Mouse (Mus musculus) liver, embryonic 14.5 days (tissue): Measurements from ENCODE around the gene Brsk1. TPM values are rescaled to one million over a fixed set of nuclear protein-coding genes. Genes with fewer than 3 reads are reported as not detected.

Experiments
- ATAC-seq: fragments of 200-750 bp; cut with Nextera tagmentation; 2 replicates; pipeline ENCODE4 v1.8.0; 2017; ENCODE audit warnings: moderate number of reproducible peaks, mild to moderate bottlenecking, moderate library complexity; ENCODE audit not compliant: insufficient read depth
- DNase-seq, 3 experiments: peaks; one replicate each; pipeline ENCODE4 v3.0.0-alpha.2; 2012 to 2013; ENCODE audit warnings: low read depth in 3 of 3, low spot score in 3 of 3
- H3K27ac ChIP-seq: fragments of 300-500 bp; sonication (generic); 2 replicates; pipeline ENCODE4 v1.5.1; 2014; ENCODE audit warnings: moderate library complexity, mild to moderate bottlenecking, control low read depth, inconsistent platforms
- H3K27me3 ChIP-seq: fragments of 300-500 bp; sonication (generic); 2 replicates; pipeline ENCODE4 v1.6.1; 2014; ENCODE audit warnings: mild to moderate bottlenecking, low read length, moderate library complexity; ENCODE audit not compliant: control insufficient read depth, insufficient read depth
- H3K36me3 ChIP-seq: fragments of 300-500 bp; sonication (generic); replicated peaks from 2 replicates; pipeline ENCODE4 v1.6.1; 2014; ENCODE audit warnings: low read depth; ENCODE audit not compliant: control insufficient read depth, insufficient read depth
- H3K4me1 ChIP-seq, 2 experiments: fragments of 200-500 bp in 1 of 2; fragments of 300-500 bp in 1 of 2; sonication (generic) in 1 of 2; replicated peaks; 2 replicates each; pipeline ENCODE4 v1.6.1; 2012 to 2014; ENCODE audit warnings: antibody characterized with exemption in 1 of 2, inconsistent platforms in 1 of 2, low read length in 1 of 2; ENCODE audit not compliant: control insufficient read depth in 2 of 2, insufficient read depth in 2 of 2
- H3K4me2 ChIP-seq: fragments of 300-500 bp; sonication (generic); 2 replicates; pipeline ENCODE4 v1.6.1; 2014; ENCODE audit warnings: low read depth, mild to moderate bottlenecking, control low read depth, moderate library complexity
- H3K4me3 ChIP-seq, 2 experiments: fragments of 200-500 bp in 1 of 2; fragments of 300-500 bp in 1 of 2; sonication (generic) in 1 of 2; 2 replicates each; pipeline ENCODE4 v1.5.1; 2012 to 2014; ENCODE audit warnings: low read depth in 2 of 2, low read length in 2 of 2, mild to moderate bottlenecking in 2 of 2, control low read depth in 1 of 2, inconsistent platforms in 1 of 2, moderate library complexity in 1 of 2; ENCODE audit not compliant: insufficient read depth in 1 of 2
- H3K9ac ChIP-seq: fragments of 300-500 bp; sonication (generic); replicated peaks from 2 replicates; pipeline ENCODE4 v1.6.1; 2014; ENCODE audit warnings: mild to moderate bottlenecking, control low read depth, moderate library complexity
- H3K9me3 ChIP-seq: fragments of 300-500 bp; sonication (generic); 2 replicates; pipeline ENCODE4 v1.6.1; 2016; ENCODE audit warnings: low read length, mixed read lengths; ENCODE audit not compliant: control insufficient read depth
- CTCF ChIP-seq: IDR thresholded peaks from 2 replicates; pipeline ENCODE4 v1.5.1; 2016; ENCODE audit warnings: antibody characterized with exemption, low read depth, control low read depth
- EP300 ChIP-seq: IDR thresholded peaks from 2 replicates; pipeline ENCODE4 v1.6.1; 2016; ENCODE audit warnings: antibody characterized with exemption, low read depth
- WGBS: fragments of 180-500 bp; shearing (Covaris S2); extraction: QIAGEN DNeasy Blood & Tissue Kit; methylation state at CpG from one replicate; pipeline ENCODE4 v1.1.7; 2014; ENCODE audit not compliant: insufficient replicate concordance; 5-methylcytosine and 5-hydroxymethylcytosine counted together
- polyA plus RNA-seq, 2 experiments: library from polyadenylated mRNA; depleted of rRNA in 1 of 2; stranded (reverse) in 1 of 2; unstranded in 1 of 2; fragments of >200 nt; fragmentation: Nextera tagmentation in 1 of 2; extraction: Ambion mirVana in 1 of 2; gene quantifications; 2 replicates each; pipeline versions ENCODE4 v1.2.1 to v1.2.3; 2012 to 2014

Gene Brsk1
- polyA plus RNA-seq, 2 experiments: 0.39 TPM; not detected in 1

- Histone ChIP-seq H3K4me2 (no peak overlapping the region), H3K36me3 (peaks cover 3% of the 10 kb centered on the region; the same call in 1 of the 2 replicates), H3K27me3 (no peaks in the 10 kb centered on the region), H3K9ac (no peak overlapping the region), H3K27ac (no peak overlapping the region), H3K9me3 (no peaks in the 10 kb centered on the region), H3K4me1 (peaks cover 0 to 4% of the 10 kb centered on the region in 2 experiments; a peak in 1 of 4 replicates), H3K4me3 (no peak overlapping the region)
- no peak for ATAC-seq
- no peak for DNase-seq
- 69% methylated on average over 8 of the region's 8 CpGs for WGBS
- no peak for TF ChIP-seq EP300
- TF ChIP-seq CTCF: no peak
These were observed 27.2 kb upstream of the Brsk1 start for GRCm38 (mm10) chr7:4663179-4663578.

DNA sequence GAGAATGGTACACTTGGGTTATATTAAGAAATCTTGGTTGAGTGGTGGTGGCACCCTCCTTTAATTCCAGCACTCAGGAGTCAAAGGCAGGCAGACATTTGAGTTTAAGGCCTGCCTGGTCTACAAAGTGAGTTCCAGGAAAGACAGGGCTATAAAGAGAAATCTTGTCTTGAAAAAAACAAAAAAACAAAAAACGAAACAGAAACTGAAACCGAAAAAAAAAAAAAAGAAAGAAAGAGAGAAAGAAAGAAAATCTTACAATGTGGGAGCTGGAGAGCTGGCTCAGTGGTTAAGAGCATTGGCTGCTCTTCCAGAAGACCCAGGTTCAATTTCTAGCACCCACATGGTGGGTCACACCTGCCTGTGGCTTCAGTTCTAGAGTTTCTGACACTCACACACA lies 26.7 kb upstream of the Brsk1 start:
- no peaks in the 10 kb centered on the region for H3K27me3 ChIP-seq
- no peaks in the 10 kb centered on the region for H3K9me3 ChIP-seq
- no peak overlapping the region for H3K4me3 ChIP-seq
- no peak for DNase-seq
- H3K4me2 ChIP-seq: no peak overlapping the region
- no peak overlapping the region for H3K27ac ChIP-seq
- H3K4me1 ChIP-seq: peaks cover 0 to 4% of the 10 kb centered on the region in 2 experiments; a peak in 1 of 4 replicates
- peaks cover 3% of the 10 kb centered on the region; the same call in 1 of the 2 replicates for H3K36me3 ChIP-seq
- no peak overlapping the region for H3K9ac ChIP-seq
- 72% methylated on average over 2 of the region's 2 CpGs for WGBS
- TF ChIP-seq CTCF (no peak), EP300 (no peak)
- ATAC-seq: no peak

- no peak for ATAC-seq
- no peak overlapping the region for H3K9ac ChIP-seq
- peaks cover 3% of the 10 kb centered on the region; the same call in 1 of the 2 replicates for H3K36me3 ChIP-seq
- WGBS: 76% methylated on average over 5 of the region's 5 CpGs
- peaks cover 21 to 24% of the 10 kb centered on the region in 2 experiments for H3K4me1 ChIP-seq
- no peak overlapping the region for H3K4me3 ChIP-seq
- no peak overlapping the region for H3K27ac ChIP-seq
- no peaks in the 10 kb centered on the region for H3K27me3 ChIP-seq
- DNase-seq: no peak
- H3K9me3 ChIP-seq: no peaks in the 10 kb centered on the region
- TF ChIP-seq CTCF: no peak
- no peak for TF ChIP-seq EP300
- no peak overlapping the region for H3K4me2 ChIP-seq
These were observed 23.5 kb upstream of the Brsk1 start for GRCm38 (mm10) chr7:4666871-4667270.

GRCm38 (mm10) chr7:4668506-4668905 lies 21.9 kb upstream of the Brsk1 start:
- TF ChIP-seq CTCF (no peak), EP300 (no peak)
- Histone ChIP-seq H3K27ac (no peak overlapping the region), H3K4me2 (no peak overlapping the region), H3K9me3 (no peaks in the 10 kb centered on the region), H3K4me1 (peaks cover 22 to 29% of the 10 kb centered on the region in 2 experiments), H3K4me3 (no peak overlapping the region), H3K36me3 (peaks cover 3% of the 10 kb centered on the region; the same call in 1 of the 2 replicates), H3K27me3 (no peaks in the 10 kb centered on the region), H3K9ac (no peak overlapping the region)
- ATAC-seq: no peak
- no peak for DNase-seq
- WGBS: 89% methylated on average over 8 of the region's 8 CpGs

DNA sequence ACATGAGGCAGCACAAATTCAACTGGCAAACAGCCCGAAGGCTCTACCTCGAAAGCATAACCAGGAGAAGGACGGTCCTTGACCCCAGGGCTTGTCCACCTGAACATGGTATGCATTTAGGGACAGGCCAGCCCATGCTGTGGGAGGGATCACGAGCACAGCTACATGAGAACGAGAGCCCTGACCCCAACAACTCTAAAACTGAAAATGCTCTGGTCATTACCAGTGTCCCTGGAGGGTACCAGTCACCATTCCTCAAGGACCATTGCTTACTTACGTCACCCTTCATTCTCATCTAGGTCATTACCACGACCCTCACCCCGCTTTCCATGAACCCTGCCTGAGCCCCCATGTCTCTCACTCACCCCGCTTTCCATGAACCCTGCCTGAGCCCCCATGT lies 21.2 kb upstream of the Brsk1 start:
- no peak for TF ChIP-seq CTCF
- no peak for TF ChIP-seq EP300
- Histone ChIP-seq H3K4me2 (no peak overlapping the region), H3K9me3 (no peaks in the 10 kb centered on the region), H3K27ac (no peak overlapping the region), H3K9ac (no peak overlapping the region), H3K36me3 (peaks cover 3% of the 10 kb centered on the region; the same call in 1 of the 2 replicates), H3K27me3 (no peaks in the 10 kb centered on the region), H3K4me1 (peaks cover 22 to 29% of the 10 kb centered on the region in 2 experiments), H3K4me3 (no peak overlapping the region)
- DNase-seq (no peak), ATAC-seq (no peak)
- 89% methylated on average over 9 of the region's 9 CpGs for WGBS
